Mouse (Mus musculus): ENCODE results near the gene Scgb1b3. TPM values are rescaled to one million over a fixed set of nuclear protein-coding genes. Genes with fewer than 3 reads are reported as not detected.

The Scgb1b3 gene
- not detected in 2 replicates for polyA plus RNA-seq (2014; fragmentation: Nextera tagmentation; extraction: Ambion mirVana)

DNA sequence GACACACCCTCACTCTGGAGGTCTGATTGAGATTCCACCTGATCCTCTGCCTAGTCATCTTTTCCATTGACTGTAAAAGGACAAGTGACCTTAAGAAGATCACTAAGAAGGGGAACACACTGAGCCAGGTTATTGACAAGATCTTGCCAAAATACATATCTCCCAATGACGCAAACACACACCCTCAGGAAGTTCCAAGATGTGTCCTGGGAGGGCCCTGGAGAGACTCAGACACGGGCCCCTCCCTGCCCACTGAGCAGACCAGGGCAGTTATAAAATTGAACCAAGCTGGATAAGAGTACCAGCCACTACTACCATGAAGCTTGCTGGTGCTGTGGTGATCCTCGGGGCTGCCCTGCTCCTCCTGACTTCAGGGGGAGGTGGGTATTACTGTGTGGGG is at the start of gene Scgb1b3:
Gene Scgb1b3, plus strand, starts transcription at position 301 of the 400 bp plus-strand sequence.
- no peak within 1 kb of the TSS for H3K9ac ChIP-seq (ENCODE audit: low read depth, low read length)
- no peak within 1 kb of the TSS for H3K4me2 ChIP-seq (replicated peaks; ENCODE audit: low read depth, low read length)
- H3K4me3 ChIP-seq (ENCODE audit: low read length): no peak within 1 kb of the TSS
- H3K27ac ChIP-seq (ENCODE audit: low read depth, low read length): no peak within 1 kb of the TSS
- no peaks in the 10 kb centered on the region for H3K4me1 ChIP-seq (ENCODE audit: control insufficient read depth, insufficient read depth, low read length)
- ATAC-seq (ENCODE audit: low FRiP score, low TSS enrichment): no peak
- peaks cover 8% of the 10 kb centered on the region for H3K9me3 ChIP-seq (ENCODE audit: control insufficient read depth, low read length)
- 75% methylated on average over 3 of the region's 3 CpGs for WGBS
- H3K36me3 ChIP-seq (ENCODE audit: control insufficient read depth, insufficient read depth, low read length): no peaks in the 10 kb centered on the region
- H3K27me3 ChIP-seq (ENCODE audit: control insufficient read depth, insufficient read depth, low read length): no peaks in the 10 kb centered on the region

DNA sequence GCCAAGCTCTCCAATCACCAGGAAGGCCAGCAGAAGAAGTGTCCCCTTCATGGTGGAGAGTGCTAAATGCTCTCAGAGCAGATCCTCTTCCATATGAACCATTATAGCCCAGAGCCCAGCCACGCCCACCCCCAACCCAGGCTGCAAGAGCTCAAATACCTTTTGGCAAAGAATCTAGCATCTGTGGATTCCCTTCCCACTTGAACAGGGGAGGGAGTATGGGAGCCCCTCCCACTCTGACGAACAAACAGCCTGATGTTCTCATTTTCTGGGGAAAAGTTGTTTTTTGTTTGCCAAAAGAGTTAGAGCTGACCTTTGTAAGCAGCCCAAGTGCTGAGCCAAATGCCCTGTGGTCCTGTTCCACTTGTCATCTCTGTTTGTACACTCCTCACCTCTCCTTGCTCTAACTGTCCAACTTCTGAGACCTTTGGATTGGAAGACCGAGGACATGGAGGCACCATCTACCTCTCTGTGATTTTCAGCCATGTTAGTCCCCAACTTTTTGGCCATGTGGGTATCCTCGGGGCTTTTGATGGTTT is 13.3 kb upstream of the Scgb1b3 start, which contains the start of gene Scgb2b3:
Gene Scgb2b3, minus strand, starts transcription at position 51 of the 539 bp plus-strand sequence.
- H3K9me3 ChIP-seq (ENCODE audit: control insufficient read depth, low read length): peaks cover 8% of the 10 kb centered on the region

More for the DNA sequence above, 13.3 kb upstream of the Scgb1b3 start, which contains the start of gene Scgb2b3:
- no peak within 1 kb of the TSS for H3K4me3 ChIP-seq (ENCODE audit: low read length)
- H3K36me3 ChIP-seq (ENCODE audit: control insufficient read depth, insufficient read depth, low read length): no peaks in the 10 kb centered on the region
- WGBS: 72% methylated on average over 4 of the region's 4 CpGs
- H3K27ac ChIP-seq (ENCODE audit: low read depth, low read length): no peak within 1 kb of the TSS
- H3K4me2 ChIP-seq (replicated peaks; ENCODE audit: low read depth, low read length): no peak within 1 kb of the TSS
- no peak within 1 kb of the TSS for H3K9ac ChIP-seq (ENCODE audit: low read depth, low read length)
- no peak for ATAC-seq (ENCODE audit: low FRiP score, low TSS enrichment)
- H3K4me1 ChIP-seq (ENCODE audit: control insufficient read depth, insufficient read depth, low read length): no peaks in the 10 kb centered on the region
- H3K27me3 ChIP-seq (ENCODE audit: control insufficient read depth, insufficient read depth, low read length): no peaks in the 10 kb centered on the region

Other genes starting within 250 kb of the Scgb1b3 start
- gene Scn1b, start 248.6 kb upstream of the Scgb1b3 start, polyA plus RNA-seq (2014; fragmentation: Nextera tagmentation; extraction: Ambion mirVana): 1.0 and 1.6 TPM in 2 replicates
- 50.3 and 61.9 TPM in 2 replicates for gene Gramd1a, start 219.7 kb upstream of the Scgb1b3 start, polyA plus RNA-seq (2014; fragmentation: Nextera tagmentation; extraction: Ambion mirVana)
- not detected in 2 replicates for gene Scgb2b2, start 85.1 kb upstream of the Scgb1b3 start, polyA plus RNA-seq (2014; fragmentation: Nextera tagmentation; extraction: Ambion mirVana)
- not detected in 2 replicates for gene Scgb1b2, start 83.8 kb upstream of the Scgb1b3 start, polyA plus RNA-seq (2014; fragmentation: Nextera tagmentation; extraction: Ambion mirVana)
- not detected in 2 replicates for gene Scgb2b3, start 13.5 kb upstream of the Scgb1b3 start, polyA plus RNA-seq (2014; fragmentation: Nextera tagmentation; extraction: Ambion mirVana)

Data from kidney, embryonic 14.5 days (tissue).